Mouse (Mus musculus) left cerebral cortex, postnatal 10 days (tissue): ENCODE results near the gene Ralgps1. TPM values are rescaled to one million over a fixed set of nuclear protein-coding genes. Genes with fewer than 3 reads are reported as not detected.

Experiments used
- DNase-seq, 2 experiments: peaks; one replicate each; pipeline ENCODE4 v3.0.0; 2021 to 2022; ENCODE audit warnings: low spot score in 2 of 2, mixed read lengths in 1 of 2; ENCODE audit errors: extremely low spot score in 1 of 2
- intact Hi-C: fragments of 180-260 bp; cut with DNase I; formaldehyde crosslinking; loops from one replicate; pipeline ENCODE4 v1.15.1; 2025
- total RNA-seq, 2 experiments: library from RNA; stranded (reverse); gene quantifications; 2 replicates each; pipeline ENCODE4 v1.2.3; 2021

Gene Ralgps1
- total RNA-seq, 2 experiments from 2014 or later, result 71.1 to 72.5 TPM

DNA sequence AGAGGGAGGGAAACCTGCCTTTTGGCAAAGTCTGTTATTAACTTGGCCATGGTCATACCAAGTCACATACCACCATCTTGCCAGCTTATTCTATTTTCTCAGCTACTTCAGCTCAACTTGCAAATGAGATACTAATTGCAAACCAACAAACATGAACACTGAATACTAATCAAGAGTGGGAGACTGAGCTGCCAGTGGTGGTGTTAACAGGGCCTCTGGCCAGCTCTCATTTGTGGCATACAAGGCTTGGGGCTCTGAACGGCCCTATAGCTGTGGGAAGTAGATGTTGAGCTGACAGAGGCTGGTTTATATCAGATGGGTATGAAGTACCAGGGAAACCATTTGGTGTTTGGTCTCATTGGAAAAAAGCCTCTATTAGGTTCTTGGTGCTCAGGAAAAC is 104.2 kb downstream of the Ralgps1 start:
- intact Hi-C loops, result no loop called here
- no peak for DNase-seq

DNA sequence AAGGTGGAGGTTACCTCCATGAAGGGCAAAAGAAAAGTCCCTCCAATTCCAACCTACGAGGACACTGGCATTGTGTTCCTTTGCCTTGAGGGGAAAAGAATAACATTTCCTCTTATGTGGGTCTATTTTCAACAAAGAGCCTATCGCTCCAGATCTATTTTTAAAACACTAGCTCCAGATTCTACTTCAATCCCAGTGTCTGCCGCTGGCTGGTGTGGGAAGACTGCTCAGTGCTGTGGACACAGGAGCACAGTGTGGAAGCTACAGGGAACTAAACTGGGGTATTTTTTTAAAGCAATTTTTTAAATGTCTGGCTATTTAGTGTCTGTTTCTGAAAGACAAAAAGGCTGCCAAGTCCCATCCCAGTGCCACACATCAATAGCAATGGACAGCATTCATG is 105.5 kb downstream of the Ralgps1 start:
- intact Hi-C loops, result no loop called here
- DNase-seq, result no peak

DNA sequence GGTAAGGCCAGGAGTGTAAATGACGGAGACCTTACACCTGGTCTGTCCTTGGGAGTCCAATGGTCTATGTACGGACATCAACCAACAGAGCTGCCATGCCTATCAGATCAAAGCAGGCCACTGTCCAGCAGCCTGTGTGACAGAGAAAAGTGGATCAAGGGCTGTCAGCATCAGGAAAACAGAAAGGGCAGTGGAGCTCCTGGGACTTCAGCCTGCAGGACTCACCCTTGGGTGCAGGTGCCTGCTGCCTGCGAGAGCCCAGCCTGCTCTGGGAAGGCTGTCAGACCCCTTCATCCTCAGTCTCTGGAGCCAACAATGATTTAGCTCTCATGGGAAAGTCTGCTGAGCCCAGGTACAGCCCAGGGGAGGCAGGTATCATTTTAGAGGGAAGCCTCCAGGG is 109.8 kb downstream of the Ralgps1 start:
- intact Hi-C loops, result no loop called here
- DNase-seq, result no peak

DNA sequence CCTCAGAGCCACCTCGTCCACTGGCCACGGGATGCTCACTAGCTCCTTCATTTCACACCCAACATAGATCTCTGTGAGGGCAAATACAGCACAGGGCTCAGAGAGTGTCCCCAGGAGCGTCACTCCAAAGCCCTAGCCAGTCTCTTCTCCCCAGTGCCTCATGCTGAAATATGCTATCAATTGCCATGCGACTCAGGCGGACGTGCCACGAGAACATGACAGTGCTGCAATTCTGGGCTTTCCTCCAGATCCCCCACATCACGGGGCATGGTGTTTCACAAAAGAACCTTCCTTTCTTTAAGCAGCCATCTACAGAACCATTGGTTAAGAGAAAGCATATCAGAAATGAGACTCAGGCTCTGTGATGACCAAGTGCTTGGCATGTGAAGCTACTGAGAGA is 110.5 kb downstream of the Ralgps1 start:
- peak; percentile 34 to 57 for DNase-seq
- intact Hi-C loops, result no loop called here

DNA sequence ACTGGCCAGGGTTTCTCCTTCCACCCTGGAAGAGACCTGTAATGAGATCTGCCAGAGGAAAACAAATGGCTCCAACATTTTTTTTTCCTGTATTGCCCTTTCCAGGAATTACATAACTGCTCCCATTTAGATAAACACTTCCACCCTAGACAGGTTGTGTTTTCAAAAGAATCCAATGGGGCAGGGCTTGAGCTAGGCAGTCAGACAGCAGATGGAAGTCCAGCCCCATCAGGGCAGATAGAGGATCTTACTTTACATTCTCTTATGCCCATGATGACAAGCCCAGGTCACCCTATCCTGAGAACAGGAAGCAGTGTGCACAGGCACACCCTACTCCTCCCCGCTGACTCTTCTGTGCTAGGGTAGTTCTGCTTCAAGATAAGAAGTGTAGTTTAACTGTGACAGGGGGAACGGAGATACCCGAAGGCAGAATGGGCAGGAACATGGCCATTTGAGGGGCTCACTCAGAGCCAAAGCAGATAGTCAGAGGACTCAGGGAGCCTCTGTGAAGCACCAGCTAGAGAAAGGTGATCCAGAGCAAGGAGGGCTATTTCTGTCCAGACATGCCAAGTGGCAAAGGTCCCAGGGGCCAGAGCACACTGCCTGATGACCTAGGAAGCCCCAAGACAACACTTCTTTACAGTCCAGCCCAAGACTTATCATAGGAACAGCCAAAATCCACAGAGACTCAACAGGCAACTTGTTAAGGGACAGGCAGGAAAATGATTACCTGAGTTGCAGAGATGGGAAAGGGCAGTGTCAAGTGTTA is 114.3 kb downstream of the Ralgps1 start:
- DNase-seq, result no peak
- intact Hi-C loops, result no loop called here

DNA sequence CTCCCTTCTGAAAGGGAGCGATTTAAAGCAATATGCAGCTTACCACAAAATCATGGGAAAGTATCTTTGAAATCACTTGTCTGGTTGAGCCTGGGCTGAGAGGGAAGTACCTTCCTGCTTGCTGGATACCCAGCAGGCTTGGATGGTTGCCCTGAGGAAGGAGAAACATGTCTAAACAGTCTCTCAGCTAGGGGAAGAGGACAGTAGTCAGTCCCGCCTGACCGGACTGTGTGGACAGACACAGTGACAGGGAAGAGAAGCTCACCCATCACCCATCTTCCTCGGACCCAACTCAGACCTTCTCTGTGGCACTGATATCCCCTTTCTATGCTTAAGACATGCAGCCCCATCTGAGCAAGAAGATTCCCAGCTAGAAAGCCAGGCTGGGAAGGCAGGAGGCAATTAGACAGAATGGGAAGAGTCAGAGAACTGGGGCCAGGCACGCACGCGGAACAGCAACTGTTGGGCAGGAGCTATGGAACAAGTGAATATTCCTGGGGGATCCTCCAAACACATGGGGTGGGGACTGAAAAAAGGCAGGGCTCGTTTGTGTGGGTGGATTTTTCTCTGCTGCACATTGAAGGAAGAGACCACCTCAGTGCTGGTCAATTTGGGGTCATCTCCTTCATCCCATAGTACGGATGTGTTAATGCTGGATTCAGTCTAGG is 116.8 kb downstream of the Ralgps1 start:
- DNase-seq, result peak in 1 of 2 experiments; percentile 58
- intact Hi-C loops, result no loop called here

DNA sequence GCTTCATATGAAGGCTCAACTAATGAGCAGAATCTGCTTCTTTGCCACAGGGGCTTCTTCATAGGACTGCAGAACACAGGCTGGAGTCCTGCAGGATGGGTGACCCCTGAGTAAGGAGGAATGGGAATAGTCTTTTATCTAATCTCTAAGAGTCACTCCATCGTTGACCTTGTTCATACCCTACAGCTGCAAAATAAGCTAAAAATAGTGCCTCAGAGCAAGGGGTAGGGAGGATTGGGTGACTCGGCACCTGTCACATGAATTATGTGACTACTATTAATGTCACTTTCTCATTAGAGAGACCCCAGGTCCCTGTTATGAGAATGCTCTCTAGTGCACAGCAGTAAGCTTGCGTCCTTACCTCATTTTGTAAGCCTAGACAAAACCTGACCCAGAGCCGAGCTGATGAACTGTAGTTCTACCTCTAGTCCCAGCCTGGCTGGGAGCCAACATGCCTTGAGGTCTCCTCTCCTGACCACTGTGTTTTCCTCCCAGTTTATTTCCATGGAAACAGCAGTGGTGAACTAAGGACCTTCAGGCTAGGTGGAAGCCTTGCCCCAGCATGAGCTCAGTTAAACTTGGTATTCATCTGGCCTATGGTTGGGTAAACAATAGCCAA is 117.6 kb downstream of the Ralgps1 start:
- peak in 1 of 2 experiments; percentile 51 for DNase-seq
- intact Hi-C loops, result no loop called here

DNA sequence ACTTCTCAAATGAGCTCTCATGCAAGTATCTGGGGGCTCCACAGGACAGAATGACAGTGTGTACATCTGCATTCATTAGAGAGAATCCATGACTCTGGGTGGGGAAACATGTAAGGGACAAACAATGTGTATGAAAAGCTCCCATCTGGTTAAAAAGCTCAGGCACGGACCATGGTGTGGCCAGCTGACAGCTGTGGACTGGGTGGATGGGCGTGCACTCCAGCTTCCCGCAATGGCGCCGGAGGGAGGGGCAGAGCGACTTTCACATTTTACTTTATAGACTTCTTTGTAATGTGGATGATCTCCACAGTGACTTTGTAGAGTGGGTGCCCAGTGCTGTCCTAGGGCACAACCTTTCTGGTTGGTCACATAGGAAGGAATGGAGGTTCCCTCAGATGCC is 118.5 kb downstream of the Ralgps1 start:
- intact Hi-C loops, result no loop called here
- DNase-seq, result no peak

DNA sequence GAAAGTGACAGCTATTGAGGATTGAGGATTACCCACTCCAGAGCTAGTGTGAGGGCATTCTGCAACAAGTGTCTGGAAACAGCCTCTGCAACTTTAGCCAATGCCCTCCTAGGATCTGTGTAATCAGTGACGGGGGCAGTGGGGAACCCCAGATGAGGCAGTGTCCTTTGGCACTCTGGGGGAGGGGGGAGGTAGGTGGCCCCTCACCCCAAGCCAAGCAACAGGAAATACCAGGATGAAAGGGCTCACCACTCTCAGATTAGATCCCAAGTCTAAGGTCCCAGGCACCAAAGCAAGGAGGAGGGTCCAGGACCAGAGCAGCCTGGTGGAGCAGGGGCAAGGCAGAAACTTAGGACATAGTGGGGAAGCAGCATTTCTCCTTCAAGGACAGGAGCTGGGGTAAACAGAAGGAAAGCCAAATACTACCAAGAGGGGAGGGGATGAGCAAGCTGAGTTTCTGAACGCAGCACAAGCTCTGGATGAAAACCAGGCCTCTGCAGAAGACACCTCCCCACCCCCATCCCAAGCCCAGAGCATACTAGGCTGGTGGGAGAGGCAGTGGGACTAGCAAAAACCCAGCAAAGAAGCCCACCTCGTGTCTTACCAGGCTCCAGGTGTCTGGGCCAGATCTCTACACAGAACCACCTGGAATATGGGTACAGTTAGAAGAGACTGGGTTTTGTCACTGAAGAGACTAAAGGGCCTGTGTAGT is 121.2 kb downstream of the Ralgps1 start:
- intact Hi-C loops, result no loop called here
- no peak for DNase-seq

DNA sequence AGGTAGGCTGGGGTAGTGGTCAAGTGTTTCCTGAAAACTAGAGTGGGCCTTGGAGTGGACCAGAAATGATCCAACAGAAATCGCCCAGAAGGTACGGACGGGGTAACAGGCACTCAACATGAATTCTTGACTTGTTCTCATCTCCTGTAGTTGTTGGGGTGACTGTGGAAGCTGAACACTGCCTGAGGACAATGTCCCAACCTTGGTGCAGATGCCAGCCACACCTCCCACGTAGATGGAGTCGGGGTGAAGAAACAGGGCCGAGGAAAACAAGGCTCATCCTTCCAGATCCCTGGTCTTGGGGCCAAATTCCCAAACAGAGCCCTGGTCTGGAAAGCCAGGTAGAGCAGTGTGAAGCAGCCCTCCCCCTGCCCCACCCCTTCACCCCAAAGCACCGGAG is 122.7 kb downstream of the Ralgps1 start:
- DNase-seq, result no peak
- intact Hi-C loops, result no loop called here

DNA sequence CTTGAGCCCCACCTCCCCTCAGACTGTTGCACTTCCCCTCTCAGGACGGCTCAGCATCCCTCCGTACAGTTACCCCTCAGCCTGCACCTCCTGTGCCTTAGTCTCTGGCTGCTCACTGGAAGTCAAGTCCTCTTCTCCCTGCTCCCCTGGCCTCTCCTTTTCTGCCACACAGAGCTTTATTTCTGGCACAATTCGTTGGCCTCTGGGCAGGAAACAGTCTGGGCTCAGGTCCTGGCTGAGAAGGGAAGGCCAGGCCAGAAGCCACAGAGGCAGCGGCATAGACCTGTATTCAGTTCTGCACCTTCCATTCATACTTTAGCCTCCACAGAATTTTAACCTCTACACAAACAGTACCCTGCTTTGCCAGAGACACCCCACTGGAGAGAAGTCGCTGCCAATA is 124.4 kb downstream of the Ralgps1 start:
- intact Hi-C loops, result no loop called here
- no peak for DNase-seq

DNA sequence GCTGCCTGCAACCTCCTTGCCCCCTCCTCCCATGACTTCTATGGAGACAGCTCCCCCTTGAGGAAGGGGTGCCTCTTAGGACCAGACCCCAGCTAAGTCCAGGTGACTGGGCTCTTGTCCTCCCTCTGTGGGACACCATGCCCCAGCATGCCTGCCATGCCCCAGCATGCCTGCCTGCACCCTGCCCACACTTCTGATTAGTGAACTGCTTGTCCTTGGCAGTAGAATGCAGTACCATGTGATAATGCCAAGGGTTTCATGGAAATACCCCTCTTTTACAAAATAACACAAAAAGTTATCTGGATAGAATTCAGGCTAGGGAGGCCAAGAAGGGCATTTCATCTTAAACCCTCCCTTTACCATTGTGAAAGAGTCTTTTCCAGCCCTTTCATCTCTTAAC is 125.9 kb downstream of the Ralgps1 start:
- intact Hi-C loops, result no loop called here
- no peak for DNase-seq

DNA sequence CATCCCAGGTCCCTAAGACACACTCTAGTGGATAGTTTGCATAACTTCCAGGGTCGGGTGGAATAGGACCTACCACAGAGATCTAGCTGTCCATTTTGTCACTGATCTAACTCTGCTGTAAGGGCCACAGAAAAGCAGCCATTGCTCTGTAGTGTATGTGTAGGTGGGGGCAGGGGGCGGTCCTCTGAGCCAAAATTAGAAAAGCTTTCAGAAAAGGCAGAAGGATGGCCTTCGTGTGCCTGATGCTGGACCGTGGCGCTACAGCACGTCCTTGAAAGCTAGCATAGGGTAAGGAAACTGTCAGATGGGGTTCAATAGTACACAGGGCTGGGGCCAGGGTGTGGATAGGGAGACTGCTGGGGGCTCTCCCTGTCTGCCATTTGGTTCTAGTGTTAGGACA is 126.4 kb downstream of the Ralgps1 start:
- intact Hi-C loops, result no loop called here
- no peak for DNase-seq

DNA sequence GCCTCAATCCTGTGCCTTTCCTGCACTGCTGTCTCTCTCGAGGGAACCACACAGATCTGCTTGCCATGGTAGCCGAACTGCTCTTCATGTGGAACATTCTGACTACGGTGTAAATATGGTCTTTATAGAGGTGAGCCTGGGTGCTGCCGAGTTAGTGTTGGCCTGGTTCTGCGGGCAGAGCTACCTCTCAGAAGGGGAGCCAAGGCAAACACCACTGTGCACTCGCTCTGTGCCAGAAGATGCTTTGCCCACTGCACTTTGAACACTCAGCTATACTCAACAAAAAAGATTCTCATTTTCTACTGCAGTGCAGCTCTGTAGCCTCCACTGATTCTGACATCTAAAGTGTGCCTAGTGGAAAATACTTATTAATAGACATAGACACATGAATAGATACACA is 133.7 kb downstream of the Ralgps1 start:
- no peak for DNase-seq
- intact Hi-C loops, result no loop called here

DNA sequence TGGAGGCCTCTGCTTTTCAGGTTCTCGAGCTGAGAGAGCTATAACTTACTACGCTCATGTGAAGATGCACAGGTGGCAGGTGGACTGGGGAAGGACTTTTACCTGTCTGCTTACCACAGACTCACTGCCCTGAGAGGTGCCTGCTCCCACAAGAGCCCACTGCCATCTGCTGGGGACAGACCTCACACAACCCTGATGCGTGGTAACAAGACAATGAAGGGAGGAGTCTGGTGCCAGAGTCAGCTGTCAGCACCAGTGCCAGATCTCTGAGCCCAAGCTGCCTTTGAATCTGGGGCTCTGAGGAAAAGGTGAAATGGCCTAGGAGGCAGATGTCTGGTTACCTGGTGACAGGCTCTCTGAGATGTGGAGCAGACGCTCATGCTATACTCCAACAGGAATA is 136.4 kb downstream of the Ralgps1 start:
- intact Hi-C loops, result no loop called here

DNA sequence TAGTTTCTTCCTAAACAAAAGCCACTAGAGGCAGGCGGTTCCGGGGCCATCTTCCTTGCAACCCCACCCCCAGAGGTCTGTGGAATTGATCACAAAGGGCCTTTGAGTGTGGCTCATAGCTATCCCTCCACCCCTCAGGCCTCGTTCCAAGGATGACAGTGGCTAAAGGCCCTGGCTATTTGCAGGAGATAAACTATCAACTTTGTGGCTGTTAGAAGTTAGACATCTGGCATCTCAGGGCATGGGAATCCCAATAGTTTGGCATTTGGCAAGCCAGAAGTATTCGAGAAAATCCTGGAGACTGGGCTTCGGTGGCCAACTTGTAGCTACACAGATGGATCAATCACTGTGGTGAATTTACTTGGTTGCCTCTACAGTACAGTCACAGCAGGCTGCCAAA is 137.4 kb downstream of the Ralgps1 start:
- no peak for DNase-seq
- intact Hi-C loops, result no loop called here

More for the DNA sequence above, 136.4 kb downstream of the Ralgps1 start:
- no peak for DNase-seq

DNA sequence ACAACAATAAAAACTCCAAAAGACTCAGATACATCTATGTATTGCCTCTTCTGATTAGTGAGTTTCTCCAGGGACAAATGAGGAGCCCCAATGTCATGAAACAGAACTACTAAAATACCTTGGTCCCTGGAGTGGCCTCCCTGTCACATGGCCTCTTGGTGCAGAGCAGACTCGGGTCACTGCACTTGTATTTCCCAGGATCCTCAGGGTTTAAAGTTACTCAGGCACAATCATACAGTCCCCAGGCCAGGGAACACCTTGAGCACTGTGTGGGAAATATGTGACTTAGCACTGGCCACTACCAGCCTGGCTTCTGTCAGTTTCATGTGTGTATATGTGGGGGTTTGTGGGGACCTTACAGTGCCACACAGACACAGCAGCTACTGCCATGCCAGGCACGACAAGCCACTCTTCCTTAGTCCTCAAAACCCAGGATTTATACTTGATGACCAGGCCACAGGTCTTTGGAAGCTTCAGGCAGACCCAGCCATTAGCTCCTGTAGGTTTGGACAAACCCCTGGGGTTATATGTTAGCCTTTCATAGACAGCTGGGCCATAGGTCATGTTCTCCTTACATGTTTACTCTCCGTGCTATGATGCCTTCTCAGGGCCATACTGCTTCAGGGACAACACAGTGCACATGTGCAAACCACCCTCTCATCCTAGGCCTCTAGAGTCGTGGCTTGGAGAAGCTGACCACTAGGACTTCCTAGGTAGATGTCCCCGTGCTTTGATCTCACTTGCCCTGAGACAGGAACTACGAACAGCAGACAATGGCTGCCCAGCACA is 138.3 kb downstream of the Ralgps1 start:
- no peak for DNase-seq
- intact Hi-C loops, result no loop called here

DNA sequence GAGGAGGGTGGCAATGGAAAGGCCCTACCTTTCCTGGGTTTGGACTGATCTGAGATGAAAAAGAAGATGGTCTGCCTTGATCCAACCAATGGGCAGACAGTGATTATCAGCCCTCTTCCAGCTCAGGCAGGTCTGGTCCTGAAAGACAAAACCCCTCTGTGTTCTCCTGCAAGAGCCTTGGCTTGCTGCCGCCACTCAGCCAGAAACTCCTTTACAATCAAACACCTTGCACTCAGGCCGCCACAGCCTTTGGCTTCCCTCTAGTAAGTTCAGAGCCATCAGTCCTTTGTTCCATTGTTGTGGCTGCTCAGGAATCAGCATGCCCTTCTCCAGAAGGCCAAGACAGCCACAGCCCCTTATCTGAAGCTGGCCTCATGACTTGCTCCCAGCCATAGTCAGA is 139.5 kb downstream of the Ralgps1 start:
- intact Hi-C loops, result no loop called here
- no peak for DNase-seq

DNA sequence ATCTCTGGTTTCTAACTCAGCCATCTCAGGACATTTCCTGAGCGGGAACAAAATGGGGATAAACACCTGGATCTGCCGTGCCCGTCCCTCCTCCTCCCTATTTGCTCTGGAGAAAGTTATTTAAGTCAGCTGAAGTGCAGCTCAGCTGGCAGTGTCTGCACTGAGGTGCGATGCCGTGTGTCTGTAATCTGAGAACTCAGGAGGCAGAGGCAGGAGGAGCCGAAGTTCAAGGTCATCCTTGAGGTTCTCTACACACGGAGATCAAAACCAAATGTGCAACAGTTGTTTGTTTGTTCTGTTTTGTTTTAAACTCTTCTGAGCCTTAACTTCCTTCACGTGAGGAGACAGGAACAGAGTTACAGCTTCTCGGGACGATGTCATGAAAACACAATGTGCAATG is 140.6 kb downstream of the Ralgps1 start:
- DNase-seq, result no peak
- intact Hi-C loops, result no loop called here
